Mouse (Mus musculus) macrophage (primary cell): ENCODE measurements around the gene Mfsd5. TPM values are rescaled to one million over a fixed set of nuclear protein-coding genes. Genes with fewer than 3 reads are reported as not detected.
A peak's percentile ranks its signal among the peaks of the same experiment; 100 is the strongest.

ENCODE experiments used
- H3K27ac ChIP-seq: fragments of 350-480 bp; formaldehyde crosslinking; 2 replicates; pipeline ENCODE4 v1.9.0; 2021
- H3K36me3 ChIP-seq: fragments of 350-480 bp; formaldehyde crosslinking; 2 replicates; pipeline ENCODE4 v1.9.0; 2021; ENCODE audit errors: inconsistent target
- H3K4me3 ChIP-seq: fragments of 350-480 bp; formaldehyde crosslinking; 2 replicates; pipeline ENCODE4 v1.9.0; 2021; ENCODE audit errors: inconsistent target
- H3K79me2 ChIP-seq: fragments of 350-480 bp; formaldehyde crosslinking; 2 replicates; pipeline ENCODE4 v1.9.0; 2021; ENCODE audit errors: inconsistent target
- WGBS: methylation state at CpG from one replicate; pipeline ENCODE4 v1.1.7; 2026; ENCODE audit warnings: inconsistent platforms; ENCODE audit not compliant: missing documents; 5-methylcytosine and 5-hydroxymethylcytosine counted together
- polyA plus RNA-seq: library from polyadenylated mRNA; stranded (reverse); fragments of 250-400 nt; gene quantifications from 3 replicates; pipeline ENCODE4 v1.2.4, GENCODE M21; 2018; ENCODE audit warnings: inconsistent platforms

Mfsd5 gene
- polyA plus RNA-seq, 1 experiment from 2014 or later, result 49.9 TPM

DNA sequence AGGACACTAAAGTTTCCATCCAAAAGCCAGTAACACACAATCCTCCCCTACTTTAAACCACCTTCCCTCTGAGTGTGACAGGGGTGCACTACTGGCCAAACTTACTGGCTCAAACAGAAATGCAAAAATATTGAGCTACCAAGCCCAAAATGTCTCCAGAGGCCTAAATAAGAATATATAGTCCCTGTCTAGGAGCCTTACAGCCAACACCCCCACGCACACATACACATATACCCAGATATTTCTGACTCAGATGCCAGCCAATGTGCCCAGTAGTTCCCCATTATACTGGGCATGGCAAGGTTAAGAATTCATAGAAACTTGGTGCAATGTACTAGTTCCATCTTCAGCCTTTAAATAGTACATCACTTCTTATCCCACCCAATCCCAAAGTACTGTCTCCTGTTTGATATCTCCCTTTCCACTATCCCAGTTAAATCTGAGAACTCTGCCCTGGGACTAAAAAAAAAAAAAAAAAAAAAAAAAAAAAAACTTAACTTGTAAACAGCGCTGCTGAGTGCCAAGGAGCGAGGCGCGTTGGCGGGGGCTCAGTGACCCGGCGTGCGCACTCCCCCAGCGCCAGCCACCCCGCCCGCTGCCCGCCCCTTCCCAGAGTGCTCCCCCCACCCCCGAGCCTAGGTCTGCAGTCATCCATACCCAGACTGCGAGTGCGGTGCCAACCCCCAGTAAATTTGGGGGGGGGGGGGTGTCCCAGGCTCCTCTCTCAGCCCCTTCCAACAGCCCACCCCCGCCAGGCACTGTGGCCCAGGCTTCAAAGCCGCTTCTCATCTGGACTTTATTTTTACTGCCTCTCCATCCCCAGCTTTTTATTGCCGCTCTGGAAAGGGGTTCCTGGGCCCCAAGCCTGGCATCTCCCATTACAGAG lies 34.7 kb upstream of the Mfsd5 start:
- Histone ChIP-seq H3K4me3 (peak overlapping the region; percentile 50), H3K36me3 (peaks cover 5% of the 10 kb centered on the region; the same call in 1 of the 2 replicates), H3K79me2 (peaks cover 37% of the 10 kb centered on the region), H3K27ac (peak overlapping the region; percentile 95)
- 22% methylated on average over 15 of the region's 19 CpGs for WGBS

GRCm38 (mm10) chr15:102245461-102245881 lies 33.8 kb upstream of the Mfsd5 start:
- H3K36me3 ChIP-seq, result no peaks in the 10 kb centered on the region
- peak overlapping the region; percentile 69 for H3K27ac ChIP-seq
- H3K4me3 ChIP-seq, result peak overlapping the region; percentile 50
- 24% methylated on average over 14 of the region's 14 CpGs for WGBS
- peaks cover 37% of the 10 kb centered on the region for H3K79me2 ChIP-seq

- H3K4me3 ChIP-seq, result peak overlapping the region; percentile 50
- 1% methylated on average over 44 of the region's 44 CpGs for WGBS
- H3K36me3 ChIP-seq, result no peaks in the 10 kb centered on the region
- peaks cover 37% of the 10 kb centered on the region for H3K79me2 ChIP-seq
- peak overlapping the region; percentile 69 for H3K27ac ChIP-seq
Measured at GRCm38 (mm10) chr15:102245891-102246741, 33.1 kb upstream of the Mfsd5 start.

GRCm38 (mm10) chr15:102246866-102247251 lies 32.4 kb upstream of the Mfsd5 start:
- peak overlapping the region; percentile 69 for H3K27ac ChIP-seq
- H3K4me3 ChIP-seq, result peak overlapping the region; percentile 50
- H3K36me3 ChIP-seq, result no peaks in the 10 kb centered on the region
- under 1% methylated on average over 31 of the region's 35 CpGs for WGBS
- peaks cover 30% of the 10 kb centered on the region for H3K79me2 ChIP-seq

DNA sequence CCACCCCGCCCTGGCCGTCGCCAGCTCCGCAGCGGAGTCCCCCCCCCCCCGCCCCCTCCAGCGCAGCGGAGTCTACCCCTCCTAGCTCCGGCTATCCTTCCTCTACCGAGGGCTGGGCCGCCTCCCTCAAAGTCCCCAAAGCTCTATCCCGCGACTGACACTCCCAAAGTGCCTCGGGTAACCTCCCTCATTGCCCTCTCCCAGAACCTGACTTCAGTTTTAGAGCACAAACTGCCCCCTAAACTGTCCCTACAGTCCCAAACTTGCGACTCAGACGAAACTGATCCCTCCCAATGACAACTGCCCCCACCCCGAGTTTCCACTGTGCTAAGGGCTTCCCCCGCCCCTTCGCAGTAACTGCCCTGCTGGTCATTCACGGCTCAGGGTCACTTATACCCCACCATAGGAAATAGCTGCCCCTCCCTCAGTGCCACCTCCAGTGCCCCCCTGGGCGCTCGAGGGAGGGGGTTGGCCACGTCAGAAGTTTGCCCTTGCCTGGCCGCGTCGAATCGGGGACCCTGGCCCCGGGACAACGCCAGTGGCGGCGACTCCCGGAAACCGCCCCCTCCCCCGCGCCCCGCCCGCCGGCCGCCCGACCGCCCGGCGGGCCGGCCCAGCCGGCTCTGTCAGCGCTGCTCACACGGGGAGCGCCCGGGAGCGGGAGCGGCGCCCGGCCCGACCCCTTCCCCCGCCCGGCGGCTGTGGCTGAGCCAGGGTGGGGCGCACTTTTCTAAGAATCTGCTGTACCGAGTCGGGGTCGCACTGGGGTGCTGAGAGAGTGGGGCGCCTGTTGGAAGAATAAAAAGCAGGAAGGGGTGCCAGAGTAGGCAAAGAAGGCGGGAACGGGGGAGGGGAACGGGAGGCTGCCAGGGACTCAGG lies 31.8 kb upstream of the Mfsd5 start:
- WGBS, result under 1% methylated on average over 53 of the region's 65 CpGs
- H3K4me3 ChIP-seq, result peak overlapping the region; percentile 51
- H3K79me2 ChIP-seq, result peaks cover 23% of the 10 kb centered on the region
- no peaks in the 10 kb centered on the region for H3K36me3 ChIP-seq
- H3K27ac ChIP-seq, result peak overlapping the region; percentile 79

DNA sequence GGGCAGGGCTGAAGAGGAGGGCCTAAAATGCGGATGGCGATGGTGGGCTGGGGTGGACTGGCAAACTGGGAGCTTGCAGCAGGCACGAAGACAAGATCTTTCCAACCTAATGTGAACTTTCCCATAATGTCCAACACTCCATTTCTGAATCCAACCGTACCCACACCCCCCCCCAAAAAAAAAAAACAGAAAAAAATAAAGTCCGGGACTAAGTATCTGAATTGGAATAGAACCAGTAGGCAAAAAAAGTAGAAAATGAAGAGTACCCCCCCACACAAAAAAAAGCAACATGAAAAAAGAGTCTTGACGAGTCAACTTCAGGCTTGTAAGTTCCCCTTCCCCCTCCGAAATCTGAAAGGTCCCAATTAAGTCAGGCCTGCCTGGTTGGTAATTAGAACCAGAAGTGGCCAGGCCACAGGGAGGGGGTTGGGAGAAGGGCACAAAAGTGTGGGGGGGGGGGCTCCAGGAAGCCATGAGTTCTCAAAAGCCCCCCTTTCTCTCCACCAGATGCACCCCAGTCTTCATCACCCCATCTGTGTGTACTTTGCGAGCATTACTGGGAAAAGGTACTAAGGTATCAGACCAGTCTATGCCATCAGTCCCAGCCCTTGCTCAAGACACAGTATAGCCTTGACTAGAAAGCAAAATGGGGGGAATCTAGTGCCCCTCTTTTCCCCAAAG lies 31.0 kb upstream of the Mfsd5 start:
- WGBS, result 26% methylated on average over 8 of the region's 8 CpGs
- no peaks in the 10 kb centered on the region for H3K36me3 ChIP-seq
- 0 out of 2 replicates have a peak overlapping the region, but pooled peaks have one; percentile 19 for H3K27ac ChIP-seq

GRCm38 (mm10) chr15:102248812-102249191 lies 30.5 kb upstream of the Mfsd5 start:
- H3K27ac ChIP-seq, result no peak overlapping the region
- no peaks in the 10 kb centered on the region for H3K36me3 ChIP-seq
- no peak overlapping the region for H3K4me3 ChIP-seq
- H3K79me2 ChIP-seq, result peaks cover 15% of the 10 kb centered on the region
- 58% methylated on average over 3 of the region's 3 CpGs for WGBS

More for the DNA sequence above, 31.0 kb upstream of the Mfsd5 start:
- H3K79me2 ChIP-seq, result peaks cover 15% of the 10 kb centered on the region
- peak overlapping the region; percentile 28 for H3K4me3 ChIP-seq

GRCm38 (mm10) chr15:102249251-102249691 lies 30.0 kb upstream of the Mfsd5 start:
- Histone ChIP-seq H3K4me3 (no peak overlapping the region), H3K27ac (no peak overlapping the region), H3K79me2 (peaks cover 15% of the 10 kb centered on the region), H3K36me3 (no peaks in the 10 kb centered on the region)
- 31% methylated on average over 9 of the region's 13 CpGs for WGBS

DNA sequence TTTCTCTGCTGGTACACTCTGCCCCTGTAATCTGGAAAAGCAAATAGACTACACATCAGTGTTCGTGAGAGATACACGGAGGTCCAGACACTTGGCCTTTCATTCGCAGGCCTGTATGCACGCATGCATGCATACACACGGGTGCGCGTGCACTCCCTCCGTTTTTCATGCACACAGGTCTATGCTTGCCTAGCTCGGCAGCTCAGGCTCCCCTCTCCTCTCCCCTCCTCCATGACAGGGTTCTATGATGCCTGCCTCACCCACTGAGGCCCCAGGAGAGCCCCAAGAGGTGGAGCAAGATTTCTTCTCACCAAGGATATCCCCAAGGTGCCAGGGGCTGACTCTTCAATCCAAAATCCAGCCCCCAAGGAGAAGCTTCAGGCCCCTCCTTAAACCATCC lies 29.3 kb upstream of the Mfsd5 start:
- Histone ChIP-seq H3K79me2 (peaks cover 12% of the 10 kb centered on the region), H3K27ac (no peak overlapping the region), H3K4me3 (no peak overlapping the region), H3K36me3 (no peaks in the 10 kb centered on the region)
- 93% methylated on average over 9 of the region's 9 CpGs for WGBS

DNA sequence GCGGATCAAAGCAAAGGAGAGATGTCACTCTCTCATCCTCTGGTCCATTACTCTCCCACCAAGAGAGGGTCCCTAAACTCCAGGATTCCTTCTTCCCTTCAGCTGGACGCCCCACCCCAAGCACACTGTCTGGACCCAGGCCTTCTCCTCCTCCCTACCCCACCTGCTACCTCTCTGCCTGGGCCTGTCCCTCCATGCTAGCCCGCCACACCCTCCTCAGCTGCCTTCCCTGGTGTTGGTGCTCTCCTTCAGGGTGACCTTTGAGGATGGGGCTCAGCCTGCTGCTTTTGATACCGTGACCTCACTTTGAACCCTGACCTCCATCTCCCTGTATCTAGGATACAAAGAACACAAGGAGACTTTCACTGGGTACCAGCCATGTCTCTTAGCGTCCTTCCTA lies 28.7 kb upstream of the Mfsd5 start:
- WGBS, result 100% methylated on average over 4 of the region's 5 CpGs
- no peak overlapping the region for H3K27ac ChIP-seq
- no peak overlapping the region for H3K4me3 ChIP-seq
- peaks cover 7% of the 10 kb centered on the region for H3K79me2 ChIP-seq
- no peaks in the 10 kb centered on the region for H3K36me3 ChIP-seq

- WGBS, result 93% methylated on average over 10 of the region's 14 CpGs
- H3K4me3 ChIP-seq, result no peak overlapping the region
Measured at GRCm38 (mm10) chr15:102255547-102256255, 23.6 kb upstream of the Mfsd5 start.

GRCm38 (mm10) chr15:102256431-102257201 lies 22.6 kb upstream of the Mfsd5 start:
- Histone ChIP-seq H3K79me2 (no peaks in the 10 kb centered on the region), H3K4me3 (no peak overlapping the region), H3K36me3 (no peaks in the 10 kb centered on the region), H3K27ac (no peak overlapping the region)
- WGBS, result 46% methylated on average over 15 of the region's 22 CpGs

More at GRCm38 (mm10) chr15:102255547-102256255, 23.6 kb upstream of the Mfsd5 start:
- Histone ChIP-seq H3K36me3 (no peaks in the 10 kb centered on the region), H3K79me2 (no peaks in the 10 kb centered on the region), H3K27ac (no peak overlapping the region)
